Mouse (Mus musculus) frontal cortex, postnatal 25 days (tissue): Measurements from ENCODE around the gene Efna5.

Experiments
- DNase-seq, 2 experiments: peaks; one replicate each; pipeline ENCODE4 v3.0.0; 2022; ENCODE audit warnings: low spot score in 2 of 2

Efna5 gene

GRCm38 (mm10) chr17:62788783-62789182 lies 92.3 kb downstream of the Efna5 start:
- DNase-seq: no peak

- no peak for DNase-seq
These were observed 93.3 kb downstream of the Efna5 start for GRCm38 (mm10) chr17:62787855-62788254.

- no peak for DNase-seq
These were observed 94.6 kb downstream of the Efna5 start for GRCm38 (mm10) chr17:62786602-62786907.

DNA sequence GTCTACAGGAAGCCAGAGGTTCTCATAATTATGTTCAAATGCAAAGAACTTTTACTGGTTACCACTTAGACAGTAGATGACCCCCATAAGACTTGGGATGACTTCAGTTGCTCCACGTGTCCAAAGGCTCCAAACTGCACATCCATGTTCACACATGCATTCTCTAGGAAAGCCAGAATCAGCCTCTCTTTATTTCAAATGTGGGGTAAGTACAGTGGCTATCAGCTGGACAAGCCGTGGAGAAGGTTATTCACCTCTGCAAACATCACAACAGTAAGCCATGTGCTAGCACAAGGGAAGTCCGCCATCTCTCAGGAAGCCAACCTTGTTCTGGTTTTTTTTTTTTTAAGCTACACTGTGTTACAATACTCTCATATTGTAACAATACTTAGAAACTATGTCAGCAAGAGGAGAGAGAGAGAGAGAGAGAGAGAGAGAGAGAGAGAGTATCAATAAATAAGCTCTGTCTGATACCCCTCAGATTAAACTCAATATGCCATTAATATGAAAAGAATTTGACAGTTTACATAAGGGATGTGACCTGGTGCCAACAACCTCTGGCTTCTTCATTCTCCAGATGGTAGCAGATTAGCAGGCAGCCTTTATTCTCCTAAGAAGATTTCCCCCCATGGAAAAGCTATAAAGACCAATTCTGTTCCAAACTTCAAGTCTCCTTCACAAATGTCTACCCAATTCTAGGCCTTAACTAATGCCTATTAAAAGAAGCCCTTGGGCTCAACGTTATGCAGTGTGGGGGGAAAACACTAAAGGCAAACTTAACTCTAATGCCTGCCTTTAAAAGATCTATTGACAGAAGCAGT lies 95.1 kb downstream of the Efna5 start:
- DNase-seq: no peak

DNA sequence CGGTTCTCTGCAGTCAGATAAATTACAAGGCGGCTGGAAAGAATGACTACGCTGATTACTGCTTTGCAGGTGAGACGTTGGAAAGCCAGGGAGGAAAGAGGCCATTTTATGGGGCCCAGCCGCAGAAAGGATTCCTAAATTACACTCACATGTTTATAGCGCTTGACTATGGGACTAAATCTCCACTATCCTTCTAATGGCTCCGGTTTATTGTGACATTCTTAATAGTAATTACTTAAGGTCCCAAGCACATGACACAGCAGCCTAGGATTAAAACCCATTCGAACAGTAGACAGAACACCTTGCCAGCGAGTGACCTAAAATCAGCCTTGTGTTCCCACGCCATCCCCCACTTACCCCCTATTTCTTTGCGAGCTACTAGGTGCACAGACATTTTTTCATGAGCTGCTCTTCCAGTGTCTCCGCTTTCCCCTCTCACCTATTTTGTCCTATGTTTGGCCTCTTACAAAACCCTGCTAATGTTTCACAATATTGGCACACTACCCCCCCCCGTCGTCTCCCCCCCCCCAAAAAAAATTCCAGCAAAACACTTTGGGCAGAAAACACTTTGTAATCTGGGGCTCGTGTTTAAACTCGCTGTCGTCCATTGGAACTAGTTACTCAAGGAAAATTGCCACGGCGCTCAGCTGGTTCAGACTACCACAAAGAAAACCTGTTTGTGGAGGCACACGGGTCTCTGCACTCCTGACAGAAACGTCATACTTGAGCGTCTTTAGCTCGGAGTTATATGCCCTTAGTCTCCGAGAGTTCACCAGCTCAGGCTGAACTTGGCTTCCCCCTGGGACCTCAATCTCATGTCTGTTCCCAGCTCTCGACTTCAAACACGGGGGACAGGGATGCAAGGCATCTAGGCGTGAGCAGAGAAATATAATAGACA lies 96.6 kb downstream of the Efna5 start:
- no peak for DNase-seq

DNA sequence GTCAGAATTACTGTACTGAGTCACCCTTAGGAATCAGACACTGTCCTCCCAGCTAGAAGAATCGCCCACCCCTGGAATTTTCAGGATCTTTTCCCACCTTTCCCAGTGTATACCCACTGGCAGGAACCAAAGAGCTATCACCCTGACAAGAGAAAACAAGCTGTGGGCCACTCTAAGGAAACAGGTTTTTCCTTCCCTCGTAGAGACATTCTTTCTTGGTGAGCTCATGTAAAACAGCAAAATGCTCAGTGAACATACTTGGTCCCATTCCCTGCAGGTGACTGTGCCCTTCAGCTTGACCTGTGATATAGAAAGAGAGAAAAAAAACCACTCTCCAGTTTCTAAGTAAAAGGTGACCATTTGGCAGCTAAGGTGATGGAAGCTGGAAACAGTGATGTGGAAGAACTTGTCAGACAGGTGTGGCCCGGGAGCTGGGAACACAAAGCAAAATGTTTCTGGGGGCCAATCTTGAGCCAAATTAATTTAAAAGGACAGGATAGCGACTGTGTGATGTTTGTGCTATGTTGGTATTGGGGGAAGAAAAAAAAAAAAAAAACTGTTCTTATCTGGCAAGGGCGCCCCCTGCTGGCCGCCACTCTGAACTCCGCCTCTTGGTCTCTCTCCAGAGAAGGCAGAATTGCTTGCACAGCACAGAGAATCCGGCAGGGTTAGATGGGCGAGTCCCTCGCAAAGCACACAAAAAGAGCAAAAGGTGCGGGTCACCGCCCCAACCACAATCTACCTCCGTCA lies 97.4 kb downstream of the Efna5 start:
- peak; percentile 65 to 74 for DNase-seq

DNA sequence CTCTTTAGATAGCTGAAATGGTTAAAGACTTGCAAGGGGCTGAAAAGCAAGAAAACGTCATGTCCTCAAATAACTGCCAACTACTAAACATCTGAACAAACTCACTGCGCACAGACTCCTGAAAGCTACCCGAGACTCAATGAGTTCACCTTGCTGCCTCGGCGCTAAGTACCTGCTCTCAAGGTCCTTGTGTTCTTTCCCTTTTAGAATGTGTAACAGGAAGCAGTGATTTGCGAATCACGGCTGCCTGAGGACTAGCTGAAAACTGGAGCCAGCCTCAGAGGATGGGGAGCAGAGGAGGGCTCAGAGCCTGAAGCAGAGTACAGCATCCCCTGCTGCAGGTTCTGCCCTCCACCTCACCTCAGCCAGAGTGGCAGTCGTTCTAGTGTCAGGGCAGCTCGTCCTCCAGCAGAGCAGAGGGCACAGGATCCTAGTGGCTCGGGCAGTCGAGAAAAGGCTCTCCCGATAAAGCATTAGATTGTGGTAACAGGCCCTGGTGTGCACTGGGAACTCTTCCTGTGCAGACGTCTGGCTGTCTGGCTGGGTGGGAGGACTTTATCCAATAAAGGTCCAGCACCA lies 98.2 kb downstream of the Efna5 start:
- no peak for DNase-seq

- no peak for DNase-seq
These were observed 100.0 kb downstream of the Efna5 start for GRCm38 (mm10) chr17:62781120-62781519.

- no peak for DNase-seq
These were observed 103.1 kb downstream of the Efna5 start for GRCm38 (mm10) chr17:62777858-62778564.

DNA sequence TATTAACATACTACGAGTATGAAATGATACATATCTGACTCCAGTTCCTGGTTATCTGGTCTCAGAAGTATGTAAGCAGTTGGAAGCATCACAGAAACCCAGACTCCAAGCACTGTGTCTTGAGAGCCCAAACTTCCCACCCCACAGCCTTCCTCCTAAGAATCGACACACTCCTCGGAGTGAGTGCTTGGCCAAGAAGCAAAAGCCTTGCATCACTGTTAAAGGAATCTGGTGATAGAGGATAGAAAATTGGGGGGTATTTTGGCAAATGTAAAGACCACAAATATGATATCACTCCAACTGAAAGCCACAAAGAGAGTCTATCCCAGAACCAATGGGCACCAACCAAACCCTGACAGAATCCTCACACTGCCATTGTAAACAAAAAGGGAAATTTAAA lies 104.4 kb downstream of the Efna5 start:
- DNase-seq: no peak

DNA sequence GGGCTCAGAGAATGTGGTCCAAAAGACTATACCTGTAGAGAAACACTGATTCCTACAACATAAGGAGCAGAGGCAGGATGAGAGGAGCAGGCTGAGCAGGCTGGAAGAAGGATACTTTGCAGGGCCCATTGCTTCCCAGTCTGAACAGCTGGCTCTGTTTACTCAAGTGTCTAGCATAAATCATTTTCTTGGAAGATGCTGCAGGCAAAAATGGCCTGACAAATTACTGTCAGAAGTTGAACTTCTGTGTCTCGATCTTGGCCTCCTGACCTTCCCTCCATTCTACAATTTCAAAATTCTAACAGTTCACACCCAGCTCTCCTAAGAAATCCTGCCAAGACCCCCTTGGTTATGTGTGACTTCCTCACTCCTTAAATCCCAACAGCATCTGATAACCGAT lies 105.1 kb downstream of the Efna5 start:
- no peak for DNase-seq

DNA sequence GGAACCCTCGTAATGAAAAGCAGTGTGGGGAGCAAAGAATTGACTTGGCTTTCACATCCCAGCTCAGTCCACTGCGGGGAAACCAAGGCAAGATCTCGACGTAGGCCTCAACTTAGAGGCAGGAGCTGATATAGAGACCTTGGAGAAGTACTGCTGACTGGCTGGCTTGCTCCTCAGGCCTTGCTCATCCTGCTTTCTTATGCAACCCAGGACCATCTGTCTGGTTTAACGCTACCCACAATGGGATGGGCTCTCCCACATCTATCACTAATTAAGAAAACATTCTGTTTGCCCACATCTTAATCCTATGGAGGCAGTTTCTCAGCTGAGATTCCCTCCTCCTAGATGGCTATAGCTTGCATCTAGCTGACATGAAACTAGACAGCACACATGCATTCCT lies 105.7 kb downstream of the Efna5 start:
- no peak for DNase-seq

- DNase-seq: no peak
These were observed 106.4 kb downstream of the Efna5 start for GRCm38 (mm10) chr17:62774749-62775148.

DNA sequence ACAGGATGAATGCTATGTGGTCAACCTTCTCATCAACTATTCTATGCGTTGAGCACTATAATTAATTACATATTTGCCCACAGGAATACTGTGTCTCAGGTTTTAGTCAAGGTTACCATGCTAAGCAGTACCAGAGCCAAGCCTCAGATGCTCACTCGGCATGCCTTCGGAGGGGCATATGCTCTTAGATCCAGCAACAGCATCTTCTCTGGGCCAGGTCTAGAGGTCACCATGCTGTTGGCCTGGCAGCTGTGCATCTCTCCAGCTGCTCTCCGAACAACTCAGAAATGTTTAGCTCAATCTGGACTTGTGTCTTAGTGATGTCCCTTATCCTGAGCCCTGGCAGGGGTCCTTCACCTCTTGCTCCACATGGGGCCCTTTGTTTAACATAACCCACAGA lies 114.4 kb downstream of the Efna5 start:
- DNase-seq: no peak

- no peak for DNase-seq
These were observed 116.0 kb downstream of the Efna5 start for GRCm38 (mm10) chr17:62765165-62765564.

GRCm38 (mm10) chr17:62756951-62757350 lies 124.2 kb downstream of the Efna5 start:
- no peak for DNase-seq

DNA sequence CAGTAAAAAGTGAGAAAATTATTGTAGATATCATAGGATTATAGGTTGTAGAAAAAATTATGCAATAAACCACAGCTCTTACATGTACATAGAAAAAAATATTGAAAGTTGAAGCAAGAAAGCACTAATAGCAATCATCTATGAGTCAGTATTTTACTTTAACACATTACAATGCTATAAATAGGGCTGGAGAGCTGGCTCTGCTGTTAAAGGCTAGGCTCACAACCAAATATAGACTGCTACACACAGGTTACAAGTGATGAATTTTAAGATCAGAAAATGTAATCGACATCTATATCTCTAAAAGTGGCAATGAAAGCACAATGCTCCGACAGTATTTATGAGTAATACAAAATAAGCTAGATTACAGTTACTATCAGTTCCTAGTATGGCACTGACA lies 125.5 kb downstream of the Efna5 start:
- DNase-seq: no peak

GRCm38 (mm10) chr17:62754638-62755037 lies 126.5 kb downstream of the Efna5 start:
- DNase-seq: peak in 1 of 2 experiments; percentile 7

DNA sequence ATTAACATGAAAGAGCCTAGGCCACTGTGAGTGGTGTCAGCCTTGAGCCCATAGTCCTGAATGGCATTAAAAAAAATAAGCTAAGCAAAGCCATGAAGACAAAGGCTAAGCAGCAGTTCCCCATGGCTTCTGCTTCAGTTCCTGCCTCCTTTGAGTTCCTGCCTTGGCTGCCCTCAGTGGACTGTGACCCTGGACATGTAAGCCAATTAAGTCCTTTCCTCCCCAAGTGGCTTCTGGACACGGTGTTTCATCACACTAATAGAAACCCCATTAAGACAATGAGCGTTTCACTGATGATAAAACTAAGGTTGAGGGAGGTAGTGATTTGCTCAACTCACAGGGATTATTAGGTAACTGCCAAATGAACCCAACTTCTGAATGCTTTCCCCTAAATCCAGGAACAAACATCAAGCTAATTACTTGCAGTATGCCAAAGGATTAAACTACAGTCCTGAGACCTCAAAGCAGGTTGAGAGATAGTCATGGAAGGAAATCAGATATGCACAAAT lies 128.7 kb downstream of the Efna5 start:
- DNase-seq: no peak

- no peak for DNase-seq
These were observed 130.5 kb downstream of the Efna5 start for GRCm38 (mm10) chr17:62750647-62751046.
